Mouse (Mus musculus): ENCODE data around the gene Sesn3. TPM values are rescaled to one million over a fixed set of nuclear protein-coding genes. Genes with fewer than 3 reads are reported as not detected.

The Sesn3 gene
- polyA plus RNA-seq, 1 experiment from 2014 or later, result 15.5 TPM

- no peak for ATAC-seq
- Histone ChIP-seq H3K4me3 (no peak overlapping the region), H3K36me3 (ENCODE audit: poor library complexity, severe bottlenecking) (no peaks in the 10 kb centered on the region), H3K27ac (no peak overlapping the region), H3K27me3 (no peaks in the 10 kb centered on the region), H3K9ac (no peak overlapping the region), H3K9me3 (replicated peaks) (no peaks in the 10 kb centered on the region), H3K4me1 (peaks cover 8% of the 10 kb centered on the region; the same call in 1 of the 2 replicates), H3K4me2 (no peak overlapping the region)
Measured at GRCm38 (mm10) chr9:14288500-14288899, 13.6 kb downstream of the Sesn3 start.

- Histone ChIP-seq H3K9ac (no peak overlapping the region), H3K27me3 (no peaks in the 10 kb centered on the region), H3K9me3 (replicated peaks) (no peaks in the 10 kb centered on the region), H3K4me2 (no peak overlapping the region), H3K4me1 (peaks cover 4% of the 10 kb centered on the region; the same call in 1 of the 2 replicates), H3K36me3 (ENCODE audit: poor library complexity, severe bottlenecking) (no peaks in the 10 kb centered on the region), H3K27ac (no peak overlapping the region), H3K4me3 (no peak overlapping the region)
- ATAC-seq, result no peak
- WGBS, result 96% methylated on average over 1 of the region's 1 CpGs
Measured at GRCm38 (mm10) chr9:14293866-14294265, 19.0 kb downstream of the Sesn3 start.

DNA sequence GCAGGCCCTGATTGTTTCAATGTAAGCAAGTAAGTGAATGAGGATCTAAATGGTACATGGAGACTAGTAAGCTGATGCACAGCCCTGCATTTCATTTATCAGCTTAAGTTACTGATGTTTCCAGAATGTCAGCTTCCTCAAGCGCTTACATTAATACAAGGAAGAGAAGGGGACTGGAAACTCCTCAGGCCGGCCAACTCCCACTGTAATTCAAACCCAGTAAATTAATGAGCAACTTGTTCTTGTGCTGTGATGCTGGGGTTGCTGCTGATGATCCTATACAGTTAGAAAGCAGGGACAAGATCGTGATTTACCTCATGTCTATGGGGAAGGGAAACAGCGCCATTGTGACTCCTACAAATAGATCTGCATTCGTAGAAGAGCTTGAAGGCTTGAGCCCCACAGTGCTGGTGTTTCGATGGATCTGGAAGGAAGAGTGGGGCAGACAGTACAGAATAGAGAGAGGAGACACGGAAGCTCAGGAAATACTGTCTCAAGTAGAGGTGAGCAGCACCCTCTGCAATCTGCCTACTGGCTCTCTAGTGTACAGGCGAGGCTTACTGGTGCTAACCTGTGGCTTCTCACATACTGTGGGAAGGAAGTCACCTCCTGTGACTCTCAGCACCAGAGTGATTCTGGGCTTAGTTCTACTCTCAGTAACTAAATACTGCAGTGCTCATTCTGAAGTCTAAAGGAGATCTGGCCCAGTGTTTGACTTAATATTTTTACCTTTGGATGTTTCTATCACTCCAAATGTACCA lies 21.0 kb downstream of the Sesn3 start:
- Histone ChIP-seq H3K9ac (no peak overlapping the region), H3K36me3 (ENCODE audit: poor library complexity, severe bottlenecking) (no peaks in the 10 kb centered on the region), H3K9me3 (replicated peaks) (no peaks in the 10 kb centered on the region), H3K4me1 (no peaks in the 10 kb centered on the region), H3K4me2 (no peak overlapping the region), H3K4me3 (no peak overlapping the region), H3K27ac (no peak overlapping the region), H3K27me3 (peaks cover 4% of the 10 kb centered on the region; the same call in 1 of the 2 replicates)
- WGBS, result 94% methylated on average over 8 of the region's 8 CpGs
- no peak for ATAC-seq

DNA sequence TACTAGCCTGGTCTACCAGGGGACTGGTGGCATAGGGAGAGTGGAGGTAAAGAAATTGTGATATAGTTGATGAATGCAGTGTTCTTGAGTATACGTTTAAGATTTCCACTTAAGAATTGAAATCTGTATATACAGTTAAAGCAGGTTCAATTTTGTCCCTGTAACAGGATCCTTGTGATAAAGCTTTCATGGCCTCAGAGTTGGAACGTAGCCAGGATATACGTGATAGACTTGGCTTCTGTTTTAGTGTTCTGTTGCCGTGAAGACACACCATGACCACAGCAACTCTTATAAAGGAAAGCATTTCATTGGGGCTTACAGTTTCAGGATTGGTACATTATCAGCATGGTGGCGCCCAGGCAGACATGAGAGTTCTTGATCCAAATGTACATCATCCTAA lies 22.3 kb downstream of the Sesn3 start:
- H3K27ac ChIP-seq, result no peak overlapping the region
- no peak overlapping the region for H3K4me2 ChIP-seq
- H3K4me1 ChIP-seq, result no peaks in the 10 kb centered on the region
- peaks cover 10% of the 10 kb centered on the region; the same call in 1 of the 2 replicates for H3K27me3 ChIP-seq
- no peak overlapping the region for H3K4me3 ChIP-seq
- ATAC-seq, result no peak
- no peaks in the 10 kb centered on the region for H3K36me3 ChIP-seq (ENCODE audit: poor library complexity, severe bottlenecking)
- WGBS, result 89% methylated on average over 5 of the region's 5 CpGs
- H3K9me3 ChIP-seq (replicated peaks), result no peaks in the 10 kb centered on the region
- no peak overlapping the region for H3K9ac ChIP-seq

GRCm38 (mm10) chr9:14299819-14300218 lies 25.0 kb downstream of the Sesn3 start:
- Histone ChIP-seq H3K4me1 (peaks cover 15% of the 10 kb centered on the region), H3K27me3 (peaks cover 15% of the 10 kb centered on the region; the same call in 1 of the 2 replicates), H3K9me3 (replicated peaks) (no peaks in the 10 kb centered on the region), H3K36me3 (ENCODE audit: poor library complexity, severe bottlenecking) (no peaks in the 10 kb centered on the region), H3K4me2 (no peak overlapping the region), H3K4me3 (no peak overlapping the region), H3K27ac (no peak overlapping the region), H3K9ac (no peak overlapping the region)
- no peak for ATAC-seq

DNA sequence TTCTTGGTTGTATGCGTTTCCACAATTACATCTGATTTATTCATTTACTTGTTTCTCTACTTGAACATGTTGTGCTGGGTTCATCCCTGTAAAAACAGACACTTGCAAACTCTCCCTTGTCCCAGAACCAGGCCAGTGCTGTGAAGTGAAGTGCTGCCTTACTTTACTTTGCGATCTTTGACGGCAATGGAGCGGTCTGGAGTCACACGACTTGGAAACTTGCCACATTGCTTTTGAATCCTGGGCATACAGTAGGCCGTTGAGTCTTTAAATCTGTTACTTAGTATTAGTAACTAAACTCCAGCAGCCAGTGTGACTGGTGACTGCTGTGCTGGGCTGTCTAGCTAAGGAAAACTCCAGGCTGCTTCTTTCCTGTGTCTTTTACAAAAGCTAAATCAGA lies 25.9 kb downstream of the Sesn3 start:
- WGBS, result 75% methylated on average over 6 of the region's 6 CpGs
- ATAC-seq, result no peak
- Histone ChIP-seq H3K36me3 (ENCODE audit: poor library complexity, severe bottlenecking) (no peaks in the 10 kb centered on the region), H3K27ac (no peak overlapping the region), H3K4me1 (peaks cover 19% of the 10 kb centered on the region), H3K4me3 (no peak overlapping the region), H3K27me3 (peaks cover 15% of the 10 kb centered on the region; the same call in 1 of the 2 replicates), H3K9me3 (replicated peaks) (no peaks in the 10 kb centered on the region), H3K4me2 (no peak overlapping the region), H3K9ac (no peak overlapping the region)

DNA sequence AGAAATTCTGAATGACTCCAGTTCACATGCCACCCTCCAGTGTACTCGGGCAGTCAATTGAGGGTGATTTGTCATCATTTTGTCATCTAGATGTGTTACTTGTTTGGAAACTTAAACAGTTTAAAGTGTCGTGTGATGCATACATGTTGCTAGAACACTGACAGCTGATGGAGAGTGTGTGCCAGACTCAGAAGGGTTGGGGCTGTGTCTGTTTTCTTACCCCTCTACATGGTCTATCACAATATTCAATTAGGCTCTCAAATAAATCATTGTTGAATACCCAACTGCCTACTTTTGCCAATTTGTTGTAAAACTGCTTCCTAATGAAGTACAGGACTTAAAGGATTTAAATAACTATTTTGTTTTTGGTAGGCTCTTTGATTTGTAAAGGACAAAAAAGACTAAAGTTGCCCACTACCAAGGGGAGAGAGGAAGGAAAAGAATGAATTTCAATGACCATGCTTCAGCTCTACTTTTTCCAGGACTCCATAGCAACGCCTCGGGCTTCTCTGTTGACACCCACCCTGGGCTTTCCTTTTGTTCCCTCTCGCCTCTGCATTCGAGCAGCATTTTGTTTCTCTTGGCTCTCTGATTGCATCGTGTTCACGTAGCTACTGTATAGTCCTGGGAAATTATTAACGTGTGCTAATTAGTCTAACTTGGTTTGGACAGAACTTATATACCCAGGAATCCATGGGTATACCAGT lies 29.5 kb downstream of the Sesn3 start:
- no peak overlapping the region for H3K9ac ChIP-seq
- H3K9me3 ChIP-seq (replicated peaks), result no peaks in the 10 kb centered on the region
- peaks cover 8% of the 10 kb centered on the region; the same call in 1 of the 2 replicates for H3K36me3 ChIP-seq (ENCODE audit: poor library complexity, severe bottlenecking)
- WGBS, result 10% methylated on average over 9 of the region's 9 CpGs
- no peak overlapping the region for H3K27ac ChIP-seq
- peak; percentile 92 for ATAC-seq
- H3K4me1 ChIP-seq, result peaks cover 19% of the 10 kb centered on the region
- H3K4me2 ChIP-seq, result peak overlapping the region; percentile 25; the same call in 1 of the 2 replicates
- H3K27me3 ChIP-seq, result peaks cover 15% of the 10 kb centered on the region; the same call in 1 of the 2 replicates
- no peak overlapping the region for H3K4me3 ChIP-seq

DNA sequence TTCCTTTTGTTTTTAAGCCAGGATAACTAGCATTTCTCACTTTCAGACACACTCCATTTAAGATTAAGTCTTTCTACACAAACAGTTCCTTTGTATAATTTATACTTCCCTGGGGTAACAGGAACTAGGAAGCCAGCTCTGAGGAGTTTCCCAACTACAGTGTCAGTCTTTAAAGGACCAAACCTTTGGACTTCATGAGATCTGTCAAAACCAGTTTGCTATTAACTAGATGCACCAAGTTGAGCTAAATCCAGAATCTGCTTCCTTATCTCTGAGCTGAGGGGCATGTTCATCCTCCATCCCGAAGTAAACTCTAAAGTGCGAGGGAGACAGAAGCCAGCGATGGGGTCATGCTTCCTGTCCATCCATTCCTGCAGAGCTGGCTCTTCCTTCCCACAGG lies 32.5 kb downstream of the Sesn3 start:
- Histone ChIP-seq H3K27me3 (0 out of 2 replicates have a peak, but pooled peaks cover 3% of the 10 kb centered on the region), H3K4me3 (no peak overlapping the region), H3K4me2 (no peak overlapping the region), H3K36me3 (ENCODE audit: poor library complexity, severe bottlenecking) (peaks cover 11% of the 10 kb centered on the region), H3K9me3 (replicated peaks) (no peaks in the 10 kb centered on the region), H3K27ac (no peak overlapping the region), H3K4me1 (peaks cover 19% of the 10 kb centered on the region), H3K9ac (no peak overlapping the region)
- 94% methylated on average over 3 of the region's 3 CpGs for WGBS
- no peak for ATAC-seq

DNA sequence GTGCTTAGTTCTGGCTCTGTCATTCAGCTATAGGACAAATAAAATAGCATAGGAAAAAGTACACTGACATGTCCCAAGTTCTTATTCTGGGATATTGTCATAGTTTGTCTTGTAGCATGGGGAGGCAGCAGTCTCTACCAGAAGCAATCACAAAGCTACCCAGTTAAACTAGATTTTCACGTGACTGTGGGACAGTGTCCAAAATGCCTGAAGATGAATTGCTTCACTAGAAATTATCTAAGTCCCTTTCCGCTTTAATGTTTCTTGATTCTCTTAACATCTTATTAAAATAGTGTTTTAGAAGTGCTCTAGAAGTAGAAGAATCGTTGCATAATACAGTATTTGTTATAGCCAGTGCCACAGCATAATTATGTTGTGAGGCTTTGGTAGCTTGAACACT lies 39.1 kb downstream of the Sesn3 start:
- H3K4me2 ChIP-seq, result no peak overlapping the region
- H3K4me1 ChIP-seq, result no peaks in the 10 kb centered on the region
- H3K9me3 ChIP-seq (replicated peaks), result no peaks in the 10 kb centered on the region
- H3K4me3 ChIP-seq, result no peak overlapping the region
- no peak for ATAC-seq
- H3K27me3 ChIP-seq, result no peaks in the 10 kb centered on the region
- no peak overlapping the region for H3K9ac ChIP-seq
- no peak overlapping the region for H3K27ac ChIP-seq
- H3K36me3 ChIP-seq (ENCODE audit: poor library complexity, severe bottlenecking), result peaks cover 43% of the 10 kb centered on the region
- WGBS, result 94% methylated on average over 3 of the region's 3 CpGs

GRCm38 (mm10) chr9:14314477-14314876 lies 39.6 kb downstream of the Sesn3 start:
- H3K27me3 ChIP-seq, result no peaks in the 10 kb centered on the region
- H3K4me1 ChIP-seq, result no peaks in the 10 kb centered on the region
- H3K36me3 ChIP-seq (ENCODE audit: poor library complexity, severe bottlenecking), result peaks cover 40% of the 10 kb centered on the region
- no peaks in the 10 kb centered on the region for H3K9me3 ChIP-seq (replicated peaks)
- no peak overlapping the region for H3K27ac ChIP-seq
- no peak for ATAC-seq
- H3K4me3 ChIP-seq, result no peak overlapping the region
- WGBS, result 88% methylated on average over 7 of the region's 7 CpGs
- no peak overlapping the region for H3K4me2 ChIP-seq
- no peak overlapping the region for H3K9ac ChIP-seq

- Histone ChIP-seq H3K9me3 (replicated peaks) (no peaks in the 10 kb centered on the region), H3K27me3 (no peaks in the 10 kb centered on the region), H3K4me3 (no peak overlapping the region), H3K4me1 (no peaks in the 10 kb centered on the region), H3K4me2 (no peak overlapping the region), H3K9ac (no peak overlapping the region), H3K27ac (no peak overlapping the region), H3K36me3 (ENCODE audit: poor library complexity, severe bottlenecking) (peaks cover 51% of the 10 kb centered on the region)
- 96% methylated on average over 1 of the region's 1 CpGs for WGBS
- ATAC-seq, result no peak
Measured at GRCm38 (mm10) chr9:14316618-14317017, 41.8 kb downstream of the Sesn3 start.

DNA sequence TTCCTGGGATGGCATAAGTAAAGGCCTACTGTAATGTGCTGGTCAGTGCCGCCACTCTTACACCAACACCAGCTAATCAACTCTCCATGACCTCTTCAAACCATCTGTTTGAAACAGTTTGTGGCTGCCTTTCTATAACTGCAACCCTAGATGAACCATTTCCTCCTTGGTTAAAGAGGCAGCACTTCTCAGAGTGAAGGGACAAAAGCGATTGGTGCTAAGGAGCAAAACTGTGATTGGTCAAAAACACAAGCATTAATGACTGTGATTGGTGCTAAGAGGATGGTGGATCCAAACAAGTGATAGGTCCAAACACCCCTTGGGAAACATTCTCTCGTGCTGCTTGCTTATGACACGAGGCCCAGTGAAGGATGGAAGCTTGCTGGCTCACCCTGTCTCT lies 61.0 kb downstream of the Sesn3 start:
- WGBS, result 90% methylated on average over 4 of the region's 4 CpGs
- 0 out of 2 replicates have a peak, but pooled peaks cover 8% of the 10 kb centered on the region for H3K36me3 ChIP-seq (ENCODE audit: poor library complexity, severe bottlenecking)
- ATAC-seq, result no peak
- no peaks in the 10 kb centered on the region for H3K27me3 ChIP-seq
- H3K4me2 ChIP-seq, result no peak overlapping the region
- no peak overlapping the region for H3K9ac ChIP-seq
- no peak overlapping the region for H3K27ac ChIP-seq
- H3K4me3 ChIP-seq, result no peak overlapping the region
- no peaks in the 10 kb centered on the region for H3K9me3 ChIP-seq (replicated peaks)
- no peaks in the 10 kb centered on the region for H3K4me1 ChIP-seq

All from forebrain, embryonic 13.5 days (tissue).